Mouse (Mus musculus): Measurements from ENCODE around the gene Serpinf2. TPM values are rescaled to one million over a fixed set of nuclear protein-coding genes. Genes with fewer than 3 reads are reported as not detected.
"Not testable (repeated sequence)": the region's sequence is repeated elsewhere in the genome, so short reads cannot be mapped to it uniquely, and the experiment has no call there.

Gene Serpinf2
- total RNA-seq, 2 experiments from 2014 or later, result not detected

DNA sequence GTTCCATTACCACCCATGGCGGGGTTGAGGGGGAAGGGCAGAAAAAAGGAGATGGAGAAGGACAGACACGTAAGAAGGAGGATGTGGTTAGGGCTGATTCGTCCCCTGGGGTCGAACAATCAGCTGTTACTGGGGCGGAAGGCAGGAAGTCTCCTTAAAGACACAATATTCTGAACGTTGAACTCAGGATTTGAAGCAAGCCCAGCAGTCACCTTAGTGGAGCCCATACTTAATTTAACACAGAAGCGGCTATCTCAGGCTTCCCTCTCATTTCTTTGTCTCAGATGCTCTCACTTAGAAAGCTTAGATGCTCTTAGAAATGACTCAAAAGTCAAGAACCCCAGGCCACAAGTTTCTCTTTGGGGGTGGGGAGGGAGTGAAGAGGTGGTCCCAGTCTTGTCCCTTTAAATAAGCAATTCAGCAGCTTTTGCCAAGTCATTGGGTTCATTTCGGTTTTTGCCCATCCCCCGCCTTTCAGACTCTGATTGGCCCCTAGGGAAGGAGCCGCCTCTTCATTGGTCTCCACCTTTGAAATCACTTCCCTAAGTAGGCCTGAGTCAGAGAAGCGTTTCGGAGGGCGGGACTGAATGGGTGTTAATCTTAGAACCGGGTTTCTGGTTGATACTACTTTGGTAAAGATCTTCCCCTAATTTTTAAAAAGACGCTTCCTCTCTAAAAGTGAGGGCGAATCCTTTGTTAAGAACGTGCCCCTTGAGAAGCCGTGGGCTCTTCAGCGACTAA, 20.9 kb upstream of the Serpinf2 start:
- intact Hi-C loops (cut with DNase I), result loop anchor here (10.0 kb wide), 1 partner anchor 285 kb away; the partner anchor contains the start of gene Ovca2
- peak; percentile 94 to 95 for DNase-seq

DNA sequence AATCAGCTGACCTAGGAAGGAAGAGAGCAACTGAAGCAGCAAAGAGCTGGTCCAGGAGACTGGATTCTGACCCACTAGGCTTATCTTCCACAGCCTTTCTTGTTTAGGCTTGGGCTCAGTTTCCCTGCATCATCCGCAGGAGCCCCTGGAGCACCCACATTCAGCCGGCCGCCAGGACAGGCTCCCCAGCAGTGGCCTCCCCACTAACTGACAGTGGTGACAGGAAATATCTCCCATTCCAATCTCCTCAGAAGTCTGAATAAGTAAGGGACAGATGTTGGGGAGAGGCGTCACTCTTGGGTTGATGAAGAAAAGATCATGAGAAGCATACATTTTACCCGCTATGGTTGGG, 20.3 kb upstream of the Serpinf2 start:
- no peak for DNase-seq

DNA sequence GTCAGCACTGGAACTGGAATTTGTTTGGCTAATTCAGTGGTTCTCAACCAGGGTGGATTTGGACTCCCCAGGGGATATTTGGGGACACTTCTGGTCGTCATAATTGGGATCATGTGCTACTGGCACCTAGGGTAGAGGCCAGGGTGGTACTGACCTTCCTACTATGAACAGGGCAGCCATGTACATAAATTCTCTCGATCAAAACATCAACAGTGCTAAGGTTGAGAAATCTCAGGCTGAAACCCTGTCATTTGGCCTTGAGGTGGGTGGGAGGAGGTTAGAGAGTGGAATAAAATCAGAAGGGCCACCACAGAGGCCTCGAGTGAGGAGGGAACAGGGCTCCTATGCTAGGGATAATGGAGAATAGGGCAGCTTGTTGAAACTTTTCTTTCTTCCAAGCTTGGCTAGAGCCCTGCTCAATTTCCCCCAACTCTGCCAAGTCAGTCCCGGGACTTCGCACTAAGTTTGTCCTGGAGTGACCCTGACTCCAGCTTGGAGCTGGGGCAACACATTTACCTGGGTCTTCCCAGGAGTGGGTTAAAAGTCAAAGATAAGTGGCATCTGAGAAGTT, 19.8 kb upstream of the Serpinf2 start:
- peak; percentile 74 to 75 for DNase-seq
- intact Hi-C loops (cut with DNase I), result loop anchor here (2.0 kb wide), 1 partner anchor 56 kb away; no protein-coding TSS in a partner anchor

More for the DNA sequence above, 20.3 kb upstream of the Serpinf2 start:
- intact Hi-C loops (cut with DNase I), result loop anchor here (2.0 to 10.0 kb wide), 2 partner anchors 57 to 285 kb away; partner anchors contain the start of gene Ovca2

DNA sequence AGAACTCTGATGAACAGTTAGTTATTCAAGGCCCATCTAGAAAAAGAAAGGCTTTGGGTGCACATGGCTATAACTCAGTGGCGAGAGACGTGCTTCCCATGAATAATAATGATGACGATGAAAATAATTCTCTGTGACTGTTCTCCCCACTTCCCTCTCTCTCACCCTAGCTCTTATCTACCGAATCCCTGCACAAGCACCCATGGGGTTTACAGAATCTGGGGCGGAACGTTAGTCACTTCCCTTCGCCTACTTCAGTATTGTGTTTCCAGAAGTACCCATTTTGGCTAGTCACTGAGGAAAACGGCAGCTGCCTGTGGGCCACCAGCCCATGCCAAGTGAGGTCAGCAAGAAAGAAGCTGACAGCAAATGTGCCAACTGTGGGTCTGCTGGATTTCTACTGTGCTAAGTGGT, 19.2 kb upstream of the Serpinf2 start:
- intact Hi-C loops (cut with DNase I), result loop anchor here (2.0 kb wide), 1 partner anchor 56 kb away; no protein-coding TSS in a partner anchor
- DNase-seq, result peak; percentile 42 to 53

DNA sequence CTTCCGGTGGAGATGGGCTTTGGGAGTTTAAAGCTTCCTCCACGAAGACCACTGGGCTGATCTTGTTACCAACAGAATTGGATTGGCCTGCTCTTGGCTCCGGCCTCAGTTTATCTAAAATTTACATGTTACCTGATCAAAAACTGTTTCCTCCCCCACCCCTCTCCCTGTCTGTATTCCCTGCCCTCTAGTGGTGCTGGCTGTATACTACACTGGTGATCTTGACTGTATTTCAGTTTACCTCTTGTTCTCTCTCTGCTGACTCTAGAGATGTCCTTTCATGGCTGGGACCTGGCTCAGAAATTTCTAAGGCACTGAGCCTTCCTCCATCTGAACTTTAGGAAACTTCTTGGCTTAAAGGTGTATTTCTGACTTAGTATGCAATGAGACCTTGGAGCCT, 18.8 kb upstream of the Serpinf2 start:
- intact Hi-C loops (cut with DNase I), result loop anchor here (2.0 kb wide), 1 partner anchor 55 kb away; no protein-coding TSS in a partner anchor
- DNase-seq, result peak; percentile 42 to 65

DNA sequence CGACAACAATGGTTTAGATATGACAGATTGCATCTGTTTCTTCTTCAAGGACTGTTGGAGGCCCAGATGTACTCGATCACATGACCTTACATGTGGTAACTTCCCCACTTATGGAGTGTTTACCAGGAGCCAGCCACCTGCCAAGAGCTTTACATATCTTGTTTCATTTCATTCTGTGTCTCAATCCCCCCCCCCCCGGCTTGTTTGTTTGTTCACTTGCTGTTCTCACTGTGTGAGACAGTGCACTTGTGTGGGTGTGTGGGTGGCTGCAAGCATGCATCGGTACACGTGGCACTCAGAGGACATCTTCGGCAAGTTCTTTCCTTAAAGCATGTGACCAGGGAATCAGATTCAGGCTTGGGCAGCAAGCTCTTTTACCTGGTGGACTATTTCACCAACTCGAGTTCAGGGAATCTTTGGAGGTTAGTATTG, 17.1 kb upstream of the Serpinf2 start:
- intact Hi-C loops (cut with DNase I), result no loop called here
- DNase-seq, result no peak

DNA sequence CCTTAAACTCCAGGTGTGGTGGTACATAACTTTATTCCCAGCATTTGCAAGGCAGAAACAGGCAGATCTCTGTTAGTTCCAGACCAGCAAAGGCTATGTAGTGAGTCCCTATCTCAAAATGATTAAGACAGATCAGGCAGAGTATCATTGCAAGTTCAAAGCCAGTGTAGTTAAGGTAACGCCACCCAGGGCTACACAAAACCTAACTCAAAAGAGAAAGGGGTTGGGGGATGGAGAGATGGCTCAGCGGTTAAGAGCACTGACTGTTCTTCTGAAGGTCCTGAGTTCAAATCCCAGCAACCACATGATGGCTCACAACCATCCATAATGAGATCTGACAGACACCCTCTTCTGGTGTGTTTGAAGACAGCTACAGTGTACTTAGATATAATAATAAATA, 16.6 kb upstream of the Serpinf2 start:
- DNase-seq; intact Hi-C loops (cut with DNase I): not testable (repeated sequence)

DNA sequence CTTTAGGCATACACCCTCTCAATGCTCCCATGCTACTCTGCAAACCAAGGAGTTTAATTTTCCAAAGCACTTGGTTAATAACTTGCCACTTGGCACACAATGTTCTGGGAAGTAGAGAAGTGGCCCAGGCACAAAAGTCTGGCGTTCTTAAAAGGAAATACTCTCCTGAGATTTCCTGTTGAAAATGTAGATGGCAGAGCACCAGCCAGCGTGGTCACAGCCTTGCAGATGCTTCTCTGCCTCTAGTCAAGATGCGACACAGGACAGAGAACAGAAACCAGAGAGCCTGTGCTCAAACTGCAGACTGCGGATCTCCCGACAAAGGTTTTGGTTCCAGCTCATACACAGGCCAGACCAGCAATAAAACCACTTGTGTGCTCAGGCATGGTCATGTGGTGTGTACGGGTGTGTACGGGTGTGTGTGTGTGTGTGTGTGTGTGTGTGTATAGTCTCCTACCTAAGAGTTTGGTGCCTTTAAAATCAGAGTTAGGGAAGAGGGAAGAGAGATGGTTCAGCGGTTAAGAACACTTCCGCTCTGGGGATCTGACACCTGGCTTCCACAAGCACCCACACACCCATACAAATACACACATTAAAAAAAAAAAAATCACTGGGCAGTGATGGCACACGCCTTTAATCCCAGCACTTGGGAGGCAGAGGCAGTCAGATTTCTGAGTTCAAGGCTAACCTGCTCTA, 15.8 kb upstream of the Serpinf2 start:
- intact Hi-C loops (cut with DNase I), result no loop called here
- DNase-seq, result no peak

DNA sequence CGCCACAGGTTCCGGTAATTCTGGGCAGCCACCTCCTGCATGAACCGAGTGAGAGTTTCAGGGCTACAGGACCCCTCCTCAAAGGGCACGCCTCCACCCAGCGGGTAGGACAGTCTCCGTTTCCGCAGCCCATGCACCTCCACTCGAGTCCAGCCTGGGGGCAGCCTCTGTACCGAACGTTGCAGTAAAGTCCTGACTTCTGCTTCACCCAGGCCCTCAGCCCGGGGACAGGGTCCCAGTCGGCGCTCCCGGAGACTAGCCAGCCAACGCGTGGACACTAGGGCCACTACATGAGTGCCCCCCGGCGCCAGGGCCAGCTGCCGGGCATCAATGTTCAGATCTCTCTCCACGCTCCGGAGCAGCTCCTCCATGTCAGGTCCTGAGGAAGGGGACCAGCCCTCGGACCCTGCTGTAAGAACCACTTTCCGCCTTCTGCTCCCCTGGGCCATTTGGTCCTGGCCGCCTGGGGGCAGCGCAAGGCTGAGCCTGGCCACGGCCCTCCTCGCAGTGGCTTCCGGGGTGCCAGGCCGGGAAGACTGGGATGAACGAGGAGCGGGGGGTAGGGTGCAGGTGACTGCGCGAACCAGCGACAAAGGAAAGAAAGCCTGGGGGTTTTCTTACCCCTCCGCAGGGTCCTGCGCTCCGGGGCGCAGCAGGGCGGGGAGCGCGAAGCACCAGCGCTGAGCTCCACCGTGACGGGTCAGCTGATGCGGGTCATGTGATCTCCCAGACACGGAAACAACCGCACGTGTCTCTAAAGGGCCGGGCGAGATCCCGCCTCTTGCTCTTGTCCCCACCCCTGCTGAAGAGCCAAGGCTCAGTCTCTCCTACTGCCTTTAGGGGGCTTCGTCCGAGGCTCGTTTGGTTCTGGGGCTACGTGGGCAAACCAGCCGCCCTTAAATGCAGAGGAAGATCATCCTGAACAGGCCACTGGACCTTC, 14.9 kb upstream of the Serpinf2 start, which contains the start of gene Wdr81:
Wdr81 (minus strand) TSS at position 727 of the 940 bp plus-strand sequence.
- intact Hi-C loops (cut with DNase I), result no loop called here

DNA sequence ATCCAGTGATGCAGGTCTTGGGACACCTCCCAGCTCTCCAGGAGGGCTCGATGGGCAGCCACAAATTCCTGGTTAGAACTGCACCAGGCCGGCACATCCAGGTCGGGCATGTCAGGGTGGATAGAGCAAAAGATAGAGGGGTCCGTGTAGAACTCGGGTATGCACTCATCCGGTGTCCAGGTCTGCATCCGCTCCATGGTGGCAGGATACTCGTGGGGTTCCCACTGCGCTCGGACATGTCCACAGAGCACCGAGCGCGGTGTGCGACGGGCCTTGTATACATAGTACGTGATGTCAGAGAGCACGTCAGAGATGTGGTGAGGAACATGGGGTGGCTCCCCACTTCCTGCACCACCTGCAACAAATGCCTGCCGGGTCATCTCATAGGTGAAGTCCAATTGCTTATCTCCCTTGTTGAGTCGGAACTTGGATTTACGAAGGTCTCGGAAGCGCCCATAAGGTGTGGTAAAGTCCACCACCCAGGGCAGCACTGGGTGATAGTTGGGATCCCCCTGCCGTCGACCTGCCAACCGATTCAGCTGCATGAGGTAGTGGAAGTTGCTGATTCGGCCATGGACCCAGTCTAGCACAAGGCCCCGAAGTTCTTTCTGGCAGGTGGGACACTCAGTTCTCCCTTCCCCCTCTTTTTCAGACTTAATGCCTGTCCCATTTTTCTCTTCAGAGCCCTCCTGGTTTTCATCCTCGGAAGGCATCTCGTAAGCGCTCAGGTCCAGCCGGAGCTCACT, 13.6 kb upstream of the Serpinf2 start:
- DNase-seq, result no peak
- intact Hi-C loops (cut with DNase I), result no loop called here

More for the DNA sequence above, 14.9 kb upstream of the Serpinf2 start, which contains the start of gene Wdr81:
- peak; percentile 92 for DNase-seq

DNA sequence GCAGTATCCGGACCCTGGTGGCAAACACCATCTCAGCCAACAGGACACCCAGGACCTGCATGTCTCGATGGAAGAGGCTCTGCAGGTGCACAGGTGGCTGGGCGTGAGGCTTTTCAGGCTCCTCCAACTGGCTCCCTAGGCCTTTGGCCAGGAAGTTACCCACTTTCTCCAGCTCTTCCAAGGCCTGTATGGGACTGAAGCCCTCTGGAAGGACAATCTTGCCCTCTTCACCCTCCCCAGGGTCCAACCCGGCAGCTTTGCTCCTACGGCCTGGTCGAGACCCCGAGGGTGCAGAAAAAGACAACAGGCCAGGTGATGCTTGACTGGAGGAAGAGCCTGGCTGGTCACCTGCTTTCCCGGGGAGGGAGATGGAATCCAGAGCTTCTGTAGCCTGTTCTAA, 12.7 kb upstream of the Serpinf2 start:
- intact Hi-C loops (cut with DNase I), result no loop called here
- no peak for DNase-seq

DNA sequence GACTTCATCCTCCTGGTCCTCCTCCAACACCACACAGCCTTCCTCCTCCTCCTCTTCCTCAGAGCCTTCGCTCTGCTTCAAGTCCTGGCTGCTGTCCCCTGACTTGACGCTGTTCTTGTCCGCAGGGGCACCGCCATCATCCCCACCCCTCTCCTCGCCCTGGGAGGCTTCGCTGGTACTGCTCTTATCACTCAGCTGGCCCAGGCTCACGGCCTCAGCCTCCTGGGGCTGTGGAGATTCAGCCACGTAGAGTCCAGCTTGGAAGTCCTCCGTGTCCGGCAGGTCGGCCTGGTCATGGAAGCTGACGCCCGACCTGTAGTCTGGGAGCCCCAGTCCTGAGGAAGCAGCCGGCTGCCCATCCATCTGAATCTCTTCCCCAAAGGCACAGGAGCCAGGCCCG, 11.5 kb upstream of the Serpinf2 start:
- intact Hi-C loops (cut with DNase I), result no loop called here
- DNase-seq, result no peak

DNA sequence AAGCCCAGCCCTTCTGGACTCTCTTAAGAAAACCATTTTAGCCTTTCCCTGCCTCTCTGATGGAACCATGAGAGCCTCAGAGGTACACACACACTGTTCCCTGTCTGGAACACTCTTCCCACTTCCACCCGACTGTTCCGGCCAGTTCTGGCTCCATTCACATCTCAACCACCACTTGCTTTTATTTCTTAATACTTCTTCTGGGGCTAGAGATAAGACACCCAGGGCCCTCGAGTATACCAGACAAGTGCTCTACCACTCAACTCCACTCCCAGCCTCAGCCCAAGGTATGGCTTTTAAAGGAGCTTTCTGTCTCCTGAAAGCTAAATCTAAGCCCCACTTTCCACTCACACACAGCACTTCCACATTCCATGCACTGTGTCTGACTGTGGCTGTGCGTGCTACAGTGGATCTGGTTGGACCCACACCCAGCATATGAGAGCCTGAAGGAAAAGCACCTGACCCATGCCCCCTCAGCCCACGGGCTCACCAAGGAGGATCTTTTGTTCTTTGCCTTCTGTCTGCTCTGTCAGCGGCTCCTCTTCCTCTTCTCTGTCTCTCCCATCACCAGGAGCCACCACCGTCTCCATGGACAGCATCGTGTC, 11.0 kb upstream of the Serpinf2 start:
- no peak for DNase-seq
- intact Hi-C loops (cut with DNase I), result no loop called here

DNA sequence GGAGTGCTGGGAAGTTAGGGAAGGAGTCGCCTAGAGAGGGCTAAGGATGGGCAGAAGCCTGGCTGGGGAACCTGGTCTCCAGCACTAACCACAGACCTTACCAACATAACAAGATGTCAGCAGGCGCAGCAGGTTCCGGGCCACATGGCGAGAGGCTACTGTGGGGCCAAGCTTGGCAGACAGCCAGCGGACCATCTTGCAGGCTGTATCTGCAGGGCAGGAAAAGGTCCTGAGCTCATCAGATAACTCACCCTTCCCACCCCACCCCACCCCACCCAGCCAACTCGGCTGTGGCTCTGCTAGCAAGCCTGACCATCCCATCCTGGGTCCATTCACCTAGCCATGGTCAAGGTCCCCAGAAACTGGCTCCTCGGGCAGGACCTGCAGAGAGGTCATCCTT, 10.3 kb upstream of the Serpinf2 start:
- intact Hi-C loops (cut with DNase I), result no loop called here
- no peak for DNase-seq

DNA sequence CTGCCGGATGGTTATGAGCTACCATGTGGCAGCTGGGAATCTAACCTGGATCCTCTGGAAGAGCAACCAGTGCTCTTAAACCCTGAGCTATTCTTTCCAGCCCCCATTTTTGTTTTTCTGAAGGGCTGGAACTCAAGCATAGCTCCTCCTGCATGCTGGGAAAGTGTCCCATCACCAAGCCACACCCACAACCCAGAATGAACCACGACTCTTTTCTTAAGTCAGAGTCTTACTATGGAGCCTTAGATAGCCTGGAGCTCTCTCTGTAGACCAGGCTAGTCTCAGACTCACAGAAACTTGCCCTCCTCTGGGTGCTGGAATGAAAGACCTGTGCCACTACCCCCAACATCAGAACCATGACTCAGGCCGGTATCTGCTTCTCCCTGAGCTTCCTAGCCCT, 9.2 kb upstream of the Serpinf2 start:
- no peak for DNase-seq
- intact Hi-C loops (cut with DNase I), result no loop called here

DNA sequence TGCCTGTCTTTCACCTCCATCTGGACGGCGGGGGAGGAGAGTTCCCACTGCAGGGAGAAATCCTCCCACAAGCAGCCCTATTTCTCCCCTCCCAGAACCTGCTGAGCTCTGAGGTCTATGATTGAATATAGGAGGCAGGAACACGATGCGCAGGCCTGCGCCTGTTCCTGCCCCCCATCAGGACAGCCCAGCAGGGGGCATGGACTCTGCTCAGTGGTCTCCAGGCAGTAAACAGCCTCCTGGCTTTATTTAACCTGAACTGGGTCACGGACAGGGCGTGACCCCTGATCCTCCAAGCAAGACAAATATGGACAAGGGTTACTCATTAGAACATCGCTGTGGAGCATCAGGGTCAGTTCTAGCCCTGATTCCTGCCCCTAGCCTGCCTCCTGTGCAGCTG, 4.3 kb upstream of the Serpinf2 start:
- DNase-seq, result no peak
- intact Hi-C loops (cut with DNase I), result no loop called here

DNA sequence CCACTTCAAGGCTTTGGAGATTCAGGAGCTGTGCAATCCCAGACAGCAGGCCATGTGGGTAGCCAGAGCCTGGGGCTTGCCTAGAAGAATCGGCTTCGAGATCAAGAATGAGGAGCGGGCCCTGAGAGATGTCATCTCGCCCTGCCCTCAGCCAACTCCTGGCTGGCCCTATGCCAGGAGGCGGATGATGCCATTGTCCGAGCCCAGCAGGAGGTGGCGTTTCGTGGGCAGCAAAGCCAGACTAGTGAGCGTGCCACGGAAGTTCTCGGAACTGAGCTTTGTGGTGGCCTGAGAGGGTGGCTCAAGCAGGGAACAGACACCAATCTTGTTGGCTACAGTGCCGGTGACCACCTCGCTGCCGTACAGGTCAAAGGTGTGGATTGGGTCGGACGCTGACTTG, 2.2 kb upstream of the Serpinf2 start:
- intact Hi-C loops (cut with DNase I), result no loop called here
- DNase-seq, result no peak

DNA sequence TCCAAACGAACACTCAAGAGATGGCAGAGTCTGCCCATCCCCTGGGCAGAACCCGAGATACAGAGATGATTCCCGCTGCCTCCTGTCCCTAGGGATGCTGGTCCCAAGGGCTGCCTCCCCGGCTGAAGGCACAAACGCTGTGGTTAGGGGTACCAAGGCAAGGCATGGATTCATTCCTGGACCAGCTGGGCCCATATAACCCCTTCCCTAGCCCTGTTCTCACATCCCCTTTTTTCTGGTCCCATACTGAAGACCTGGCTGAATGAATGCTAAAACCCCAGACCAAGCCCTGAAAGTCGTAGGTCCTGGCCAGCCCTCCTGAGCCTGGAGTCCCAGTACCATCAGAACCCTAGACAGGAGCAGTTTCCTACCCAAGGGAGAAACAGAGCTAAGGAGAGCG, 1.6 kb upstream of the Serpinf2 start:
- no peak for DNase-seq
- intact Hi-C loops (cut with DNase I), result no loop called here

DNA sequence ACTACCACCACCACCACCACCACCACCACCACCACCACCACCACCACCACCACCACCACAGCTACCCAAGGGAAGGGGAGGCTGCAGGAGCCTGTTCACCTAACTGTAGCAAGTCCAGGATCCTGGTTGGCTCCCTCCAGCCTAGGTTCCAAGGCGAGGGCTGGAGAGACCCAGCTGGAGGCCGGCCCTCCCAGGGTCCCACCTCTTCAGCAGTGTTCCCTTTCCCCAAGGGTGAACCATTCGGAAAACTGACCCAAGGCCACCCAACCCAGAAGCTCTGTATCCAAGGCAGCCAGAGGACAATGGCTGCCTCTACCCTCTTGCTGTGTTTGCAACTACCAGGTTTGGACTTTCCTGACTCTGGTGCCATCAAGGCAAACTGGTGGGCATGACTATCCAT, 560 bp upstream of the Serpinf2 start:
- no peak for DNase-seq
- intact Hi-C loops (cut with DNase I), result no loop called here
